Mouse (Mus musculus) midbrain, embryonic 11.5 days (tissue): ENCODE results near the gene Ccdc121. TPM values are rescaled to one million over a fixed set of nuclear protein-coding genes. Genes with fewer than 3 reads are reported as not detected.
A peak's percentile ranks its signal among the peaks of the same experiment; 100 is the strongest.

Source experiments
- ATAC-seq: fragments of 200-750 bp; cut with Nextera tagmentation; 2 replicates; pipeline ENCODE4 v1.8.0; 2017; ENCODE audit warnings: moderate TSS enrichment, moderate library complexity; ENCODE audit not compliant: low FRiP score
- DNase-seq: peaks from one replicate; pipeline ENCODE4 v3.0.0; 2015; ENCODE audit warnings: low spot score; ENCODE audit errors: missing footprints
- H3K27ac ChIP-seq: fragments of 300-500 bp; sonication (generic); 2 replicates; pipeline ENCODE4 v1.5.1; 2014; ENCODE audit warnings: low read depth, low read length
- H3K27me3 ChIP-seq: fragments of 300-500 bp; sonication (generic); 2 replicates; pipeline ENCODE4 v1.6.1; 2014; ENCODE audit warnings: mild to moderate bottlenecking, low read length, moderate library complexity, mixed read lengths; ENCODE audit not compliant: control insufficient read depth, insufficient read depth
- H3K36me3 ChIP-seq: fragments of 300-500 bp; sonication (generic); 2 replicates; pipeline ENCODE4 v1.6.1; 2014; ENCODE audit warnings: mild to moderate bottlenecking, low read length, moderate library complexity, mixed read lengths; ENCODE audit not compliant: control insufficient read depth, insufficient read depth
- H3K4me1 ChIP-seq: fragments of 300-500 bp; sonication (generic); 2 replicates; pipeline ENCODE4 v1.6.1; 2014; ENCODE audit warnings: low read length; ENCODE audit not compliant: control insufficient read depth, insufficient read depth
- H3K4me2 ChIP-seq: fragments of 300-500 bp; sonication (generic); 2 replicates; pipeline ENCODE4 v1.6.1; 2014; ENCODE audit warnings: mild to moderate bottlenecking, moderate library complexity
- H3K4me3 ChIP-seq: fragments of 300-500 bp; sonication (generic); 2 replicates; pipeline ENCODE4 v1.5.1; 2014; ENCODE audit warnings: low read depth, low read length
- H3K9ac ChIP-seq: fragments of 300-500 bp; sonication (generic); 2 replicates; pipeline ENCODE4 v1.6.1; 2014; ENCODE audit warnings: low read length
- H3K9me3 ChIP-seq: fragments of 300-500 bp; sonication (generic); 2 replicates; pipeline ENCODE4 v1.6.1; 2016; ENCODE audit warnings: low read length; ENCODE audit not compliant: control insufficient read depth
- WGBS: fragments of 180-500 bp; shearing (Covaris S2); extraction: QIAGEN DNeasy Blood & Tissue Kit; methylation state at CpG from one replicate; pipeline ENCODE4 v1.1.7; 2014; 5-methylcytosine and 5-hydroxymethylcytosine counted together
- polyA plus RNA-seq: library from polyadenylated mRNA; unstranded; fragments of >200 nt; fragmentation: Nextera tagmentation; extraction: Ambion mirVana; gene quantifications from 2 replicates; pipeline ENCODE4 v1.2.1, GENCODE M21; 2014

Gene Ccdc121
- polyA plus RNA-seq: not detected in 2 replicates

- no peak for DNase-seq
- Histone ChIP-seq H3K36me3 (no peaks in the 10 kb centered on the region), H3K4me2 (no peak within 1 kb of the TSS), H3K27me3 (no peaks in the 10 kb centered on the region), H3K9ac (no peak within 1 kb of the TSS), H3K9me3 (no peaks in the 10 kb centered on the region), H3K4me3 (no peak within 1 kb of the TSS), H3K27ac (no peak within 1 kb of the TSS), H3K4me1 (no peaks in the 10 kb centered on the region)
- 61% methylated on average over 4 of the region's 4 CpGs for WGBS
- no peak for ATAC-seq
Measured at GRCm38 (mm10) chr1:181511307-181511706, at the start of gene Ccdc121. Gene Ccdc121 (minus strand): TSS chr1:181511451.

GRCm38 (mm10) chr1:181560325-181560724, 49.1 kb upstream of the Ccdc121 start:
- WGBS: 90% methylated on average over 6 of the region's 6 CpGs
- no peaks in the 10 kb centered on the region for H3K36me3 ChIP-seq

GRCm38 (mm10) chr1:181559655-181560054, 48.4 kb upstream of the Ccdc121 start:
- H3K27me3 ChIP-seq: no peaks in the 10 kb centered on the region
- no peak overlapping the region for H3K27ac ChIP-seq
- ATAC-seq (no peak), DNase-seq (peak; percentile 53)
- WGBS: 79% methylated on average over 10 of the region's 10 CpGs
- no peaks in the 10 kb centered on the region for H3K36me3 ChIP-seq
- no peak overlapping the region for H3K4me3 ChIP-seq
- no peaks in the 10 kb centered on the region for H3K9me3 ChIP-seq
- H3K9ac ChIP-seq: no peak overlapping the region
- H3K4me2 ChIP-seq: no peak overlapping the region
- H3K4me1 ChIP-seq: no peaks in the 10 kb centered on the region

More at GRCm38 (mm10) chr1:181560325-181560724, 49.1 kb upstream of the Ccdc121 start:
- H3K4me1 ChIP-seq: no peaks in the 10 kb centered on the region
- no peak overlapping the region for H3K4me3 ChIP-seq
- no peak overlapping the region for H3K4me2 ChIP-seq
- DNase-seq (peak; percentile 59), ATAC-seq (no peak)
- H3K27ac ChIP-seq: no peak overlapping the region
- H3K9me3 ChIP-seq: no peaks in the 10 kb centered on the region
- no peak overlapping the region for H3K9ac ChIP-seq
- H3K27me3 ChIP-seq: no peaks in the 10 kb centered on the region

- no peak overlapping the region for H3K27ac ChIP-seq
- H3K9ac ChIP-seq: no peak overlapping the region
- no peaks in the 10 kb centered on the region for H3K36me3 ChIP-seq
- WGBS: 89% methylated on average over 5 of the region's 5 CpGs
- no peaks in the 10 kb centered on the region for H3K4me1 ChIP-seq
- no peaks in the 10 kb centered on the region for H3K9me3 ChIP-seq
- no peak overlapping the region for H3K4me2 ChIP-seq
- DNase-seq (no peak), ATAC-seq (no peak)
- H3K4me3 ChIP-seq: no peak overlapping the region
- H3K27me3 ChIP-seq: no peaks in the 10 kb centered on the region
Measured at GRCm38 (mm10) chr1:181555475-181555874, 44.2 kb upstream of the Ccdc121 start.

- DNase-seq: peak; percentile 62
- WGBS: 46% methylated on average over 10 of the region's 10 CpGs
Measured at GRCm38 (mm10) chr1:181552533-181553410, 41.5 kb upstream of the Ccdc121 start.

GRCm38 (mm10) chr1:181550826-181551225, 39.6 kb upstream of the Ccdc121 start:
- WGBS: 70% methylated on average over 5 of the region's 5 CpGs
- Histone ChIP-seq H3K9ac (no peak overlapping the region), H3K4me2 (no peak overlapping the region), H3K27me3 (no peaks in the 10 kb centered on the region), H3K4me3 (no peak overlapping the region), H3K4me1 (no peaks in the 10 kb centered on the region), H3K27ac (no peak overlapping the region), H3K9me3 (no peaks in the 10 kb centered on the region), H3K36me3 (no peaks in the 10 kb centered on the region)
- no peak for ATAC-seq
- no peak for DNase-seq

More at GRCm38 (mm10) chr1:181552533-181553410, 41.5 kb upstream of the Ccdc121 start:
- Histone ChIP-seq H3K36me3 (no peaks in the 10 kb centered on the region), H3K27ac (no peak overlapping the region), H3K4me3 (no peak overlapping the region), H3K9ac (no peak overlapping the region), H3K27me3 (no peaks in the 10 kb centered on the region), H3K4me2 (no peak overlapping the region), H3K4me1 (no peaks in the 10 kb centered on the region), H3K9me3 (no peaks in the 10 kb centered on the region)
- ATAC-seq: no peak

GRCm38 (mm10) chr1:181549987-181550386, 38.7 kb upstream of the Ccdc121 start:
- no peak for ATAC-seq
- peak; percentile 28 for DNase-seq

GRCm38 (mm10) chr1:181545044-181545772, 34.0 kb upstream of the Ccdc121 start:
- Histone ChIP-seq H3K4me3 (no peak overlapping the region), H3K27ac (no peak overlapping the region), H3K27me3 (no peaks in the 10 kb centered on the region), H3K9me3 (no peaks in the 10 kb centered on the region), H3K9ac (no peak overlapping the region), H3K4me1 (no peaks in the 10 kb centered on the region; the same call in 1 of the 2 replicates), H3K36me3 (no peaks in the 10 kb centered on the region), H3K4me2 (peak overlapping the region; percentile 33; the same call in 1 of the 2 replicates)
- WGBS: 30% methylated on average over 23 of the region's 23 CpGs
- DNase-seq: peak; percentile 95
- peak; percentile 68 for ATAC-seq

More at GRCm38 (mm10) chr1:181549987-181550386, 38.7 kb upstream of the Ccdc121 start:
- Histone ChIP-seq H3K36me3 (no peaks in the 10 kb centered on the region), H3K4me3 (no peak overlapping the region), H3K4me2 (no peak overlapping the region), H3K9me3 (no peaks in the 10 kb centered on the region), H3K4me1 (no peaks in the 10 kb centered on the region; the same call in 1 of the 2 replicates), H3K9ac (no peak overlapping the region), H3K27ac (no peak overlapping the region), H3K27me3 (no peaks in the 10 kb centered on the region)
- WGBS: 91% methylated on average over 8 of the region's 8 CpGs
